Mouse (Mus musculus) intestine, postnatal 0 days (tissue): ENCODE data around the gene Fgfr2. TPM values are rescaled to one million over a fixed set of nuclear protein-coding genes. Genes with fewer than 3 reads are reported as not detected.

Experiments
- ATAC-seq: fragments of 200-750 bp; cut with Nextera tagmentation; 2 replicates; pipeline ENCODE4 v1.8.0; 2017; ENCODE audit warnings: mild to moderate bottlenecking, moderate TSS enrichment, moderate library complexity
- H3K27ac ChIP-seq: fragments of 300-500 bp; sonication (generic); 2 replicates; pipeline ENCODE4 v1.5.1; 2014; ENCODE audit warnings: mild to moderate bottlenecking, low read depth, low read length, moderate library complexity
- H3K27me3 ChIP-seq: fragments of 300-500 bp; sonication (generic); replicated peaks from 2 replicates; pipeline ENCODE4 v1.6.1; 2014; ENCODE audit warnings: low read length, mixed read lengths; ENCODE audit not compliant: control insufficient read depth, insufficient read depth
- H3K36me3 ChIP-seq: fragments of 300-500 bp; sonication (generic); 2 replicates; pipeline ENCODE4 v1.6.1; 2014; ENCODE audit warnings: mild to moderate bottlenecking, moderate library complexity; ENCODE audit not compliant: control insufficient read depth, insufficient read depth
- H3K4me1 ChIP-seq: fragments of 300-500 bp; sonication (generic); replicated peaks from 2 replicates; pipeline ENCODE4 v1.6.1; 2014; ENCODE audit warnings: antibody characterized with exemption, low read length, mixed read lengths; ENCODE audit not compliant: control insufficient read depth, insufficient read depth
- H3K4me2 ChIP-seq: fragments of 300-500 bp; sonication (generic); replicated peaks from 2 replicates; pipeline ENCODE4 v1.6.1; 2014; ENCODE audit warnings: low read depth, mild to moderate bottlenecking, moderate library complexity
- H3K4me3 ChIP-seq: fragments of 300-500 bp; sonication (generic); 2 replicates; pipeline ENCODE4 v1.5.1; 2014; ENCODE audit warnings: low read depth, low read length
- H3K9ac ChIP-seq: fragments of 300-500 bp; sonication (generic); 2 replicates; pipeline ENCODE4 v1.6.1; 2014; ENCODE audit warnings: mild to moderate bottlenecking, low read depth, low read length
- H3K9me3 ChIP-seq: fragments of 300-500 bp; sonication (generic); 2 replicates; pipeline ENCODE4 v1.6.1; 2016; ENCODE audit warnings: mixed run types; ENCODE audit not compliant: control insufficient read depth
- CTCF ChIP-seq: sonication (generic); IDR thresholded peaks from 2 replicates; pipeline ENCODE4 v1.5.1; 2016; ENCODE audit warnings: low read depth, mild to moderate bottlenecking, control low read depth, antibody characterized with exemption, moderate library complexity
- WGBS: fragments of 180-500 bp; shearing (Covaris S2); extraction: QIAGEN DNeasy Blood & Tissue Kit; methylation state at CpG from one replicate; pipeline ENCODE4 v1.1.7; 2014; 5-methylcytosine and 5-hydroxymethylcytosine counted together
- polyA plus RNA-seq: library from polyadenylated mRNA; unstranded; fragments of >200 nt; fragmentation: Nextera tagmentation; extraction: Ambion mirVana; gene quantifications from 2 replicates; pipeline ENCODE4 v1.2.1, GENCODE M21; 2015

Gene Fgfr2
- polyA plus RNA-seq, 1 experiment from 2014 or later: 29.5 TPM

GRCm38 (mm10) chr7:131543623-131544481, 1579.3 kb downstream of the Fgfr2 start:
- H3K4me1 ChIP-seq: 0 out of 2 replicates have a peak, but pooled peaks cover 6% of the 10 kb centered on the region
- H3K27me3 ChIP-seq: peaks cover 96% of the 10 kb centered on the region
- H3K4me2 ChIP-seq: peak overlapping the region; percentile 61
- H3K27ac ChIP-seq: no peak overlapping the region
- H3K36me3 ChIP-seq: no peaks in the 10 kb centered on the region
- WGBS: 1% methylated on average over 75 of the region's 75 CpGs
- TF ChIP-seq CTCF: no peak
- ATAC-seq: no peak
- no peaks in the 10 kb centered on the region for H3K9me3 ChIP-seq
- H3K9ac ChIP-seq: no peak overlapping the region
- peak overlapping the region; percentile 33 for H3K4me3 ChIP-seq

- Histone ChIP-seq H3K36me3 (no peaks in the 10 kb centered on the region), H3K27me3 (peaks cover 94% of the 10 kb centered on the region), H3K9me3 (no peaks in the 10 kb centered on the region), H3K4me2 (peak overlapping the region; percentile 61), H3K27ac (no peak overlapping the region), H3K4me3 (peak overlapping the region; percentile 33), H3K9ac (no peak overlapping the region), H3K4me1 (0 out of 2 replicates have a peak, but pooled peaks cover 6% of the 10 kb centered on the region)
- no peak for ATAC-seq
- under 1% methylated on average over 48 of the region's 71 CpGs for WGBS
- TF ChIP-seq CTCF: no peak
These were observed 1580.1 kb downstream of the Fgfr2 start for GRCm38 (mm10) chr7:131542872-131543622.

GRCm38 (mm10) chr7:131542115-131542871, 1580.9 kb downstream of the Fgfr2 start, which contains the start of gene Hmx3:
TSS of gene Hmx3 (plus strand) at chr7:131542867.
- H3K36me3 ChIP-seq: no peaks in the 10 kb centered on the region
- no peak within 1 kb of the TSS for H3K9ac ChIP-seq

GRCm38 (mm10) chr7:131541184-131542114, 1581.7 kb downstream of the Fgfr2 start:
- Histone ChIP-seq H3K4me1 (0 out of 2 replicates have a peak, but pooled peaks cover 6% of the 10 kb centered on the region), H3K4me3 (peak overlapping the region; percentile 33), H3K9me3 (no peaks in the 10 kb centered on the region), H3K27me3 (peaks cover 86% of the 10 kb centered on the region), H3K36me3 (no peaks in the 10 kb centered on the region), H3K4me2 (no peak overlapping the region), H3K9ac (no peak overlapping the region), H3K27ac (no peak overlapping the region)
- TF ChIP-seq CTCF: no peak
- no peak for ATAC-seq
- 2% methylated on average over 41 of the region's 41 CpGs for WGBS

More at GRCm38 (mm10) chr7:131542115-131542871, 1580.9 kb downstream of the Fgfr2 start, which contains the start of gene Hmx3:
- WGBS: 1% methylated on average over 63 of the region's 65 CpGs
- Histone ChIP-seq H3K4me2 (peak within 1 kb of the TSS; percentile 61), H3K27ac (no peak within 1 kb of the TSS), H3K27me3 (peaks cover 90% of the 10 kb centered on the region), H3K4me3 (peak within 1 kb of the TSS; percentile 33), H3K9me3 (no peaks in the 10 kb centered on the region), H3K4me1 (0 out of 2 replicates have a peak, but pooled peaks cover 6% of the 10 kb centered on the region)
- no peak for ATAC-seq
- TF ChIP-seq CTCF: no peak

- ATAC-seq: no peak
- Histone ChIP-seq H3K9me3 (no peaks in the 10 kb centered on the region), H3K4me1 (0 out of 2 replicates have a peak, but pooled peaks cover 6% of the 10 kb centered on the region), H3K27me3 (peaks cover 71% of the 10 kb centered on the region), H3K27ac (no peak overlapping the region), H3K4me3 (no peak overlapping the region), H3K4me2 (no peak overlapping the region), H3K36me3 (no peaks in the 10 kb centered on the region), H3K9ac (no peak overlapping the region)
- peak; percentile 85 for TF ChIP-seq CTCF
- 0% methylated on average over 7 of the region's 7 CpGs for WGBS
These were observed 1583.2 kb downstream of the Fgfr2 start for GRCm38 (mm10) chr7:131539979-131540378.
